8 mouse cellular contexts compared by ENCODE assay signal in genomic region chr14:26994211-26994741, GRCm38 (mm10). TPM values are rescaled to one million over a fixed set of nuclear protein-coding genes. Genes with fewer than 3 reads are reported as not detected.
DNase-seq lines count a peak whose midpoint lies in the region; ATAC-seq and TF ChIP-seq lines count a peak whose summit lies in the region.

TSS of gene Hesx1 (plus strand) at chr14:26994416.

- no peaks in the 10 kb centered on the region for H3K36me3 ChIP-seq in intestine, embryonic 16.5 days (ENCODE audit: control insufficient read depth, insufficient read depth, low read length)
- H3K36me3 ChIP-seq in neural tube, embryonic 13.5 days: no peaks in the 10 kb centered on the region

- peaks cover 4% of the 10 kb centered on the region for H3K4me1 ChIP-seq in intestine, embryonic 16.5 days (ENCODE audit: control insufficient read depth, insufficient read depth, low read length)
- H3K4me1 ChIP-seq in lung, adult 2 months (ENCODE audit: control insufficient read depth, insufficient read depth, low read length): no peaks in the 10 kb centered on the region
- peaks cover 8% of the 10 kb centered on the region for H3K4me1 ChIP-seq in neural tube, embryonic 13.5 days (replicated peaks)

- WGBS in intestine, embryonic 16.5 days: 4% methylated on average over 16 of the region's 16 CpGs
- 5% methylated on average over 16 of the region's 16 CpGs for WGBS in lung, adult 2 months
- WGBS in neural tube, embryonic 13.5 days: 9% methylated on average over 16 of the region's 16 CpGs

- peak; percentile 63 for TF ChIP-seq CTCF in layer of hippocampus, adult 2 months (conservative IDR thresholded peaks at IDR 0.05)
- TF ChIP-seq CTCF in brain, embryonic 14.5 days (IDR thresholded peaks at IDR 0.05; ENCODE audit: borderline replicate concordance, extremely low read depth, insufficient read depth, insufficient read length): peak; percentile 34; the same call in 1 of the 2 replicates
- TF ChIP-seq CTCF in lung, adult 2 months (IDR thresholded peaks at IDR 0.05; ENCODE audit: insufficient read depth, low read length): no peak

- peak; percentile 93 for ATAC-seq in intestine, embryonic 16.5 days
- peak; percentile 56; the same call in 1 of the 2 replicates for ATAC-seq in neural tube, embryonic 13.5 days (ENCODE audit: low read depth)

- no peaks in the 10 kb centered on the region for H3K9me3 ChIP-seq in intestine, embryonic 16.5 days (ENCODE audit: control insufficient read depth, low read length)
- no peaks in the 10 kb centered on the region for H3K9me3 ChIP-seq in neural tube, embryonic 13.5 days

- H3K4me3 ChIP-seq in layer of hippocampus, adult 2 months: peak within 1 kb of the TSS; percentile 44
- H3K4me3 ChIP-seq in intestine, embryonic 16.5 days (ENCODE audit: low read length): peak within 1 kb of the TSS; percentile 31
- peak within 1 kb of the TSS; percentile 3 for H3K4me3 ChIP-seq in lung, adult 2 months (replicated peaks; ENCODE audit: extremely low read depth, low read depth, low read length)
- peak within 1 kb of the TSS; percentile 33 for H3K4me3 ChIP-seq in neural tube, embryonic 13.5 days

- DNase-seq in layer of hippocampus, adult 2 months (ENCODE audit: low spot score in 2 of 2): no peak
- no peak for DNase-seq in layer of hippocampus, postnatal 14 days (ENCODE audit: low spot score in 2 of 2)
- DNase-seq in brain, embryonic 14.5 days (ENCODE audit: low read depth): peak; percentile 43
- DNase-seq in gastrocnemius, postnatal 4 days (ENCODE audit: low spot score in 2 of 2): peak; percentile 36 to 64
- DNase-seq in lung, adult 2 months: peak; percentile 18
- DNase-seq in urinary bladder, postnatal 36 days (ENCODE audit: low spot score in 2 of 2): peak; percentile 20 to 57

- peak within 1 kb of the TSS; percentile 36 for H3K9ac ChIP-seq in intestine, embryonic 16.5 days (ENCODE audit: low read depth, low read length)
- peak within 1 kb of the TSS; percentile 44; the same call in 1 of the 2 replicates for H3K9ac ChIP-seq in neural tube, embryonic 13.5 days

- H3K27ac ChIP-seq in layer of hippocampus, adult 2 months: no peak within 1 kb of the TSS
- H3K27ac ChIP-seq in intestine, embryonic 16.5 days (ENCODE audit: low read length): peak within 1 kb of the TSS; percentile 30; the same call in 1 of the 2 replicates
- no peak within 1 kb of the TSS for H3K27ac ChIP-seq in neural tube, embryonic 13.5 days (replicated peaks)

- H3K4me2 ChIP-seq in intestine, embryonic 16.5 days (ENCODE audit: low read depth, low read length): peak within 1 kb of the TSS; percentile 70
- H3K4me2 ChIP-seq in neural tube, embryonic 13.5 days: peak within 1 kb of the TSS; percentile 56

- TF ChIP-seq POLR2A in brain, embryonic 14.5 days (IDR thresholded peaks at IDR 0.05; ENCODE audit: borderline replicate concordance, extremely low read depth, insufficient read depth, insufficient read length, poor library complexity, severe bottlenecking): no peak
- TF ChIP-seq POLR2A in lung, adult 2 months (IDR thresholded peaks at IDR 0.05; ENCODE audit: borderline replicate concordance, extremely low read depth, low read depth, low read length): no peak

- H3K27me3 ChIP-seq in intestine, embryonic 16.5 days (replicated peaks; ENCODE audit: control insufficient read depth, insufficient read depth, low read length): no peaks in the 10 kb centered on the region
- no peaks in the 10 kb centered on the region for H3K27me3 ChIP-seq in neural tube, embryonic 13.5 days

RNA-seq across cellular contexts. Expression of gene Hesx1, which starts in this region (rescaled TPM):
- not detected for total RNA-seq in layer of hippocampus, adult 2 months (2021)
- not detected for total RNA-seq in layer of hippocampus, postnatal 14 days (2021)
- 0.22 TPM in 1 of 2 replicates, not detected in the other for polyA plus RNA-seq in brain, embryonic 14.5 days (2012; rRNA removed)
- under 1 TPM in 1 of 2 experiments, not detected in 1; 0.47 TPM for total RNA-seq in gastrocnemius, postnatal 4 days (2021)
- polyA plus RNA-seq in intestine, embryonic 16.5 days (2015; fragmentation: Nextera tagmentation; extraction: Ambion mirVana): 0.23 and 0.42 TPM in 2 replicates
- polyA plus RNA-seq in lung, adult 2 months (2012; rRNA removed): not detected in 2 replicates
- polyA plus RNA-seq in neural tube, embryonic 13.5 days (2015; fragmentation: Nextera tagmentation; extraction: Ambion mirVana): not detected in 2 replicates

Comparison
In these comparisons a context has a peak if more than half of its experiments do, and no peak if none do; other contexts are left out.
1. Peak in DNase-seq in brain, embryonic 14.5 days; RNA of the gene not detected or under 1 TPM.
2. Peak in DNase-seq in gastrocnemius, postnatal 4 days; RNA of the gene not detected or under 1 TPM.
3. Peak in ATAC-seq, H3K4me3 ChIP-seq, H3K27ac ChIP-seq, H3K9ac ChIP-seq and H3K4me2 ChIP-seq in intestine, embryonic 16.5 days; RNA of the gene not detected or under 1 TPM.
4. Peak in DNase-seq and H3K4me3 ChIP-seq in lung, adult 2 months; RNA of the gene not detected or under 1 TPM.
5. Peak in ATAC-seq, H3K4me3 ChIP-seq, H3K9ac ChIP-seq and H3K4me2 ChIP-seq in neural tube, embryonic 13.5 days; RNA of the gene not detected or under 1 TPM.
6. DNase-seq: peak in urinary bladder, postnatal 36 days (2 of 2); none in layer of hippocampus, adult 2 months (0 of 2) and layer of hippocampus, postnatal 14 days (0 of 2).
7. Peak in every context shown above with its lines, with median percentiles within 50 percentile points of each other: H3K4me3 ChIP-seq.